Mouse (Mus musculus): ENCODE results near the gene Pyroxd2.
"Not testable (repeated sequence)": the region's sequence is repeated elsewhere in the genome, so short reads cannot be mapped to it uniquely, and the experiment has no call there.

The Pyroxd2 gene

GRCm38 (mm10) chr19:42752363-42752931 lies at the start of gene Pyroxd2:
Gene Pyroxd2 (minus strand): TSS chr19:42752775.
- DNase-seq: peak; percentile 91 to 92

- DNase-seq: no peak
Observed at GRCm38 (mm10) chr19:42797866-42798265, 45.3 kb upstream of the Pyroxd2 start.

DNA sequence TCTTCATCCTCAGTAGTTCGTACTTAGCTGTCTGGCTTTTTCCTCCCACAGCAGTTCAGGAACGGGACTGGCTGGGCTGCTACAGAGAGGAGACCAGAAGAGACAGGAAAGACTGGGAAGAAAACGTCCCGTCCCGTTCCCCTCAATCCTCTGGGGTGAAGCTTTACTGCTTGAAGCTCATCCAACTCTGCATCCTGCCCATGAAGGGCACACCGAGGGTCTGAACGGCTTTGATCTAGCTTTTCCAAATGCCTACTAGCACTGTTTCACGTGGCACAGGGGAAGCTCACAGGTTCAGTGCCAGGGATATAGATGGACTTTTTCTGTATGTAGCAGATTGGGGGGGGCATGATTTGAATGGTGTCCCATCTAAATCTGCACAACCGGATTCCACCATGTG lies 43.2 kb upstream of the Pyroxd2 start:
- no peak for DNase-seq

GRCm38 (mm10) chr19:42794914-42795613 lies 42.5 kb upstream of the Pyroxd2 start:
- peak; percentile 58 to 81 for DNase-seq

DNA sequence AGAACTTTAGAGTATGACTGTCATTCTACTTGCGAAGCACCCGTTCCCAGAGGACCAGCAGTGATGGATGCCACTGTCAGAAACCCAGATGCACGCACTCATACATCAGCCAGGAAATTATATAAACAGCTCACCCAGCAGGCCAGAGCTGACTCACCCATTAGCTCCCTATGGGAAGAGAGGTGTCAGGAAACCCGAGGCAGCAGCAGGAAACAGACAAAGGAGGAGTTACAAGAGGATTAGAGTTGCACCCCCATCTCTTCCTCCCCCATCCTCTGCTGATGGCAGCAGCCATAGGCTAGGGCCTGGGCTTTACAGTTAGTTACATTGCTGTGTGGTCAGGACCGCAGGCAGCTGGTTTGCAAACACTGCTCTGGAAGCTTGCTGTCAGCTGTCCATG lies 35.7 kb upstream of the Pyroxd2 start:
- no peak for DNase-seq

GRCm38 (mm10) chr19:42785562-42786220 lies 33.1 kb upstream of the Pyroxd2 start:
- DNase-seq: no peak

DNA sequence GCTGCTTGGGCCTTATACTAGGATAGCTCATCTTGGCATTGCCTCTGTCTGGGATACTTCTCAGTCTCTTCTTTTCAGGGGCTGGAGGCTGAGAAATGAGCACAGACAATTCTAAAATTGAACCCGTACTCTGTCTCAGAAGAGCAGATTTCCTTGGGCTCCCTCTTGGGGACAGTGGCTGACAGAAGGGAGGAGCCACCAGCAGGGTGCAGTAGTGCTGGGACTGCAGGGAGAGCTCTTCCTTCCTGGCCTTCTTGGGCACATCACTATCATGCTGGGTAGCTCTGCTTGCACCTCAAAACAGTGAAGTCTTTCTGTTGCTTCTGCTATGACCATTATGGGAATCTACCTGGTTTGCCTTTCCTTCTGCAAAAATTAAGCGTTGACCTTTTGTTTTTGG lies 32.6 kb upstream of the Pyroxd2 start:
- no peak for DNase-seq

- not testable (repeated sequence) for DNase-seq
Observed at GRCm38 (mm10) chr19:42780156-42780538, 27.6 kb upstream of the Pyroxd2 start.

GRCm38 (mm10) chr19:42779531-42780155 lies 27.1 kb upstream of the Pyroxd2 start, which contains the start of gene Hps1:
Gene Hps1 (minus strand): TSS chr19:42779978.
- DNase-seq: peak; percentile 84 to 85

DNA sequence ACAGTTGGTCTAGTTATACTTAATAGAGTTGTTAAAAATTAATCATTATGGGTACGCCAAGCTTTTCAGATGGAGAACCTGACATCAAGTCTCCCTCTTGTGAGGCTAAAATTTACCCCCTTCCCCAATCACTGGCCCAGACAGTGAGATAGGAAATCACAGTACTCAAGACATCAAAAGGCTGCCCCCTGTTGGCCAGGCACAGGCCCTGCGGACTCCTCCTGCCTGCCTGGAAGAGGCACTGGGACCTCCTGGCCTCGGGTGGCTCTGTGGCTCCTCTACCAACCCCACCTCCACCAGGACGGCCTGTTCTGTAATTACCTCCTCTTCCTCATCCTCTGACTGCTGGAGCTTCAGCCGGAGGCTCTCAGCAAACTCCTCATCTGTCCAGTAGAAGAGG lies 25.2 kb upstream of the Pyroxd2 start:
- DNase-seq: peak; percentile 22 to 41

DNA sequence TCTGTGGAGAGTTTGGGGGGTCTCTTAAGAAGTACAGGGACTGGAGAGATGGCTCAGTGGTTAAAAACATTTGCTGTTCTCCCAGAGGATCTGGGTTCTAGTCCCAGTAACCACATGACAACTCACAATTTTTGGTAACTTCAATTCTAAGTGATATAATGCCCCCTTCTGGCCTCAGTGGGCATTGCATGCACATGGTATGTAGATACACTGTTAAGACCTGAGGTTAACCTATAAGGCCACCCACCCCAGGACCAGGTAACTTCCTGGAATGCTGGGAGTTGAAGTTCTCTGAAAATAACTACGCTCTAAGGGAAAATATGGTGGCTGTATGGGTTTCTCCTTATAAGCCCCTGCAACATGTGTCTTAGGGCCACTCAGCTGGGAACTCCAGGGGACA lies 24.2 kb upstream of the Pyroxd2 start:
- peak in 1 of 2 experiments; percentile 65 for DNase-seq

- DNase-seq: no peak
Observed at GRCm38 (mm10) chr19:42770141-42770872, 17.7 kb upstream of the Pyroxd2 start.

GRCm38 (mm10) chr19:42769648-42770047 lies 17.1 kb upstream of the Pyroxd2 start:
- DNase-seq: peak; percentile 41 to 45

DNA sequence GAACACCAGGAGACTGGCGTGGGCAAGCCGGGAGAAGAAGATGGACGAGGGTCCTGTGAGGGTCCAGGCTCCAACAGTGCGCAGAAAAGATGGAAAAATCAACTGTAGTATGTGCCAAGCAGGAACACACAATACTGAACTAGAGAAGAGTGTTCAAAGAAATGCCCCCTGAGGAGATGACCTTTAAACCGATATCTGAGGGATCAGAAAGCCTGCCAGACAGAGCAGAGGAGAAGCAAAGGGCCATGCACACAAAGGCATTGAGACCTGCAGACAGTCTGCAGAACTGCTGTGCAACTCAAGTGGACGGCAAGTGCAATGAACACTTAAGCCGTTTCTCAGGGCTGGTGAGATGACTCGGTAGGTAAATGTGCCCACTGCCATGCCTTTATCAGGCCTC lies 14.8 kb upstream of the Pyroxd2 start:
- peak; percentile 34 to 40 for DNase-seq

DNA sequence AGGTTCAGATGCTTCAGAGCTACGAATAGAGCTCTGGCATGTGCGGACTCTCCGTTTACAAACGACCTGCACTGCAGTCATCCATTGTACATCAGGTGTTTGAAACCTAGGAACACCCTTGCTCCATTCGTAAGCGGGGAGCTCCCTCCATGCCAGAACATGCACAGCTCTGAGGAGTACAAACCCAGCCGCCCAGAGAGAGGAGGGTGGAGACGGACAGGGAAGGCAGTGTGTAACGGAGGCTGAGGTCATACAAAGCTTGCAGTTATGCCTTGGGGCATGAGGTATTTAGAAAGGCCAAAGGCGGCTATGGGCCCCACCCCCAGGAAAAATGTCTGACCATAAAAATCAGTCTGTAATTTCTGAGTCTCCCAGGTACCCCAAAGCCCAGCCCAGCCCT lies 11.8 kb upstream of the Pyroxd2 start:
- no peak for DNase-seq

DNA sequence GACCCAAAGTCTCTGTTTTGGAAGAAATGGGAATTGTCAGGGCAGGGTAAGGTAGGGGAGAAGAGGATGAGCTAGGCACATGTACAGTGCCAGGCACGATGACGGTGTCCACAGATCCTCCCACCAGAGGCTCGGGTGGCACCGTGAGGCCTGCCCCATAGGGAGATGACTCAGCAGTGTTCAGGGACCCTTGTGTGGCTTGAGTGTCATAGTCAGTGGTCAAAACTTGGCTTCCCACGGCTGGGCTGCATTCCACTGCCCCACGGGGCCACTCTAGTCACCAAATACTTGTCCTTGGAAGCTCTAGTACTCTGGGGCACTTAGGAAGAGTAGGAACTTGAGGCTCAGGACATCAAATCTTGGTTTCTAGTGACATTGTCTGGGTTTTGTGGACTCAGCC lies 4.1 kb upstream of the Pyroxd2 start:
- DNase-seq: no peak

- peak; percentile 66 to 68 for DNase-seq
Observed at GRCm38 (mm10) chr19:42755148-42755870, 2.7 kb upstream of the Pyroxd2 start.

- DNase-seq: peak; percentile 92 to 94
Observed at GRCm38 (mm10) chr19:42753141-42753917, 754 bp upstream of the Pyroxd2 start.

DNA sequence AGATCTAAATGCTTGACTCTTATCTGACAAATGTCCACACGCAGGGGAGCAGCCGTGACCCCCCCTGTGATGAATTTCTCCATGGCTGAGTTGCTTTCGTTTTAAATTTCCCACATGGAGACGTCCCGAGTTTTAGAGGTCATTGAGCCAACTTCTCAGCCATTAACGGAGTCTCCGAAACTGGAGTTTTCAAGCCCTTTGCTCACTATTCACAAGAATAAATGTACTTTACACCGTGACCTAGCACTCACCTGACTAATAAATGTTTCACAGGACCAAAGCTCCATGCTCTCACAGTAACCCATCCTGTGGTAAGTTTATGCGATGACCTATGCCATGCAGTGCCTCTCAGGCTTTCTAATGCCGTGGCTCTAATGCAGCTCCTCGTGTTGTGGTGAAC lies 2.4 kb downstream of the Pyroxd2 start:
- peak; percentile 68 to 84 for DNase-seq

- no peak for DNase-seq
Observed at GRCm38 (mm10) chr19:42746702-42747101, 5.9 kb downstream of the Pyroxd2 start.

- DNase-seq: no peak
Observed at GRCm38 (mm10) chr19:42745869-42746224, 6.7 kb downstream of the Pyroxd2 start.

Data from kidney, adult 8-10 months (tissue).